Mouse (Mus musculus): ENCODE measurements around the gene Syne3.

Syne3 gene

DNA sequence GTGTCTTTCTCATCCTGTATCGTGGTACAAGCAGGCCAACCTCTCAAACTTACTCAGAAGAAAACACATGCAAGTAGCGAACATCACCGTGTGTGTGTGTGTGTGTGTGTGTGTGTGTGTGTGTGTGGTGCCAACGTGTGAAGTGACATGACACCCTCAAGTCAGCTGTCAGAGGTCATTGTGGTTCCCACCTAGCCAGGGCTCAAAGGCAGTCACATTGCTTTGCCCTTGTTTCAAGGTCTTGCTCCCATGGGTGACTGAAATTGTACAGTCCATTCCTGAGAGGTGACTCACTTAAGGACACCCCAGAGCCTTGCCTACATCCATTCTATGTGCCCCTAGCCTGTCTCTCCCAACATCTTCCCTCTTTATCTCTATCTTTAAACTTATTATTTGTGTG, 40.0 kb downstream of the Syne3 start:
- no peak for DNase-seq (ENCODE audit: low read depth)

DNA sequence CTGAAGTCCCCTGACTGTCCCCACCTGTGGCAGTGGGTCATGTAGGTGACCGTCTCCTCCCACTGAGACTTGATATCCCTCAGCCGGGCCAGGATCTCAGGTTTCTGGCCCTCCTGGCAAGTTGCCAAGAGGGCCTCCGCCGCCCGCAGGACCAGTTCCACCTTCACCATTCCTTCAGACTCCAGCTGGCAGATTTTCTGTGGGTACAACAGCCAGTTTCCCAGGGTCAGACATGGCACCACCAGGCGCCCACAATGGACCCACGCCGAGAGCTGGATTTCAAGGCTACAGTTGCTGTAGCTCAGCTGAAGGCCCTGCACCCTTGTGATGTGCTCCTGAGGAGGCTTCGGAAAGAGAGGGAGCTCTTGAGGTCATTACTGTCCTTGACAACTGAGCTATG, 40.4 kb downstream of the Syne3 start:
- no peak for DNase-seq (ENCODE audit: low read depth)

DNA sequence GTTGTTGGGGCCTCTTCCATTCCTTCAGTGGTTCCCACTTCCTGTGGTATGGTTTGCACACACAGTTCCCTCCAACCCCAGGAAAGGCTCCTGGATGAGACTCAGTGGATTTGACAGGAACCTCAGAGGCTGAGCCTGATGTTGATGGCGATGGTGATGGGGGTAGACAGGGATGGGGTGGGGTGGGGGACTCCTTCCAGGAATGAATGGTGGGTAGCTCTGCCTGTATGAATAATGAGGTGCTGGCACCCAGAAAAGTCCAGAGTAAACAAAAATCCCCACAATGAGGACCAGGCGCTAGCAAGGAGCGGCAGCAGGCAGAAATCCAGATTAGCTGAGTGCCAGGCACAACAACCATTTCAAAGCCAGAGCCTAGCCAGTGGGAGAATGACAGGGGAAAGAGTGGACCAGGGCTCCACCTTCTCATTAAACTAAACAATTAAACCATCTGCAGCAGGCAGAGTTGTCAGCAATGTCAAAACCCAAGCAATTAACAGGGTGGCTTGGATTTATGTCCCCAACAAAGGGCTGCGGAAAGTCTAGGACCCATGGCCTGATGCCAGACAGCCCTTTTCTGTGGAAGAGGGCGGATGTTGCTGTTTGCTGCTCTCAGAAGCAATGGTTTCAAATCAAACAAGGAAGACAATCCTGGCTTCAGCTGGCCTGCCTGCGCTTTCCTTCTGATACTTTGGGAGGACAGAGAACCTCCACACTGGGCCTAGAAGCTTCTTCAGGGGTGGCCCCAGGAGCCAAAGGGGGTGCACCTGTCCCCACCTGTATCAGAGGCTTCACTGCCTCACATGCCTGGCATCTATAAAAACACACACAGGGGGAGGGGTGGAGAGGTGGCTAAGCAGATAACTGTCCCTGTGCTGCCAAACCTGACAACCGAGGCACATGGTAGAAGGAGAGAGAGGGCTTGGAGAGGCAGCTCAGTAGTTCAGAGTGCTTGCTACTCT, 44.4 kb downstream of the Syne3 start:
- peak; percentile 55 for DNase-seq (ENCODE audit: low read depth)

DNA sequence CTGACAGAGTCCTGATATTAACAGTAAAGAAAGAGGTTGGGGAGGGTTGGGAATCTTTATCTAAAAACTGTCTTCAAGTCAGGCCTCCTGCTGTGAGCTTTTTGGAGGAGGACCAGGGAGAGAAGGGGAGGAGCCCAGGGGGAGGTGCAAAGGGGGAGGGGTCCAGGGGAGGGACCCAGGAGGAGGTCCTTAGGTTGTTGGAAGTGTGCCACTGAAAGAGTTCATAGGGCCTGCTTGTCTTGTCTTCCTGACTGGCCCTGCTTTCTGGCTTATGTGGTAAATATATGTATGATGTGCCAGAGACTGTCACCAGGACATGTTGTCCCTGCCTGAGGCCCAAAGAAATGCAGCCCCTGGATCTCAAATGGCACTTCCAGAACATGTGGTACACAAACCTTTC, 49.2 kb downstream of the Syne3 start:
- DNase-seq (ENCODE audit: low read depth) = peak; percentile 70

DNA sequence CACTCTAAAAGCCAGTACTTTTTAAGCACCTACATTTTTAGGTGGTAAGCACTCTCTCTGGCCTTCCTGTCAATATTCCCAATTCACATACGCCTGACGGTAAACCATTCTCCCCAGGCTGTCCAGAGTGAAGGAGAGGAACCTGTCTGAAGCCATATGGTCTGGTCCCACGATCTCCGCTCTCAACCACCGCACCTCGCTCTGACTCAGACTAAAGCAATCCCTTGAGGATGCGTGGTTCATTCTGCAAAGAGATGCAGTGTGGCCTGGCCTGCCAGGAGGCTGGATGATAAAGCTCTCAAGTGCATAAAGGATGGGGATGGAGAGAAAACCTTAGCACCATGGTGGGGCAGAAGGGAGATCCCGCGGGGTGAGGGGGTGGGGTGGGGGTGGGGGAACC, 49.6 kb downstream of the Syne3 start:
- peak; percentile 49 for DNase-seq (ENCODE audit: low read depth)

DNA sequence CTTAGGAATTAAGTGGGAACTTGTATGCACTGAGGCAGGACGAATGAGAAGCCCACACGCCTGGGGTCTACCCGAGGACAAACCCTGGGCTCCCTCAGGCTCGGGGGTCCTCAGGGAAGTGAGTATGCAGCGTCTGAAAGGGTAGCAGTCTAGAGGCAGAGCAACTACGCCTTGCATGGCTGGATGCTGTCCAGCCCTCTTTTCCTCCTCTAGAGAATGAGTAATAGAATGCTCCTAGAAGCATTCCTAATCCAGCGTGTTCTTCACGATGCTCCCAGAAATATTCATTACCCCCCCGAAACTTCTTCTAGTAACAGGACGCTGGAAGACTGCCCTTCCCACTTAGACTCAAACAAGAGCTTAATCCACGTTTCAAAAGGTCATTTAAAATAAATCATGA, 51.3 kb downstream of the Syne3 start:
- DNase-seq (ENCODE audit: low read depth) = peak; percentile 91

DNA sequence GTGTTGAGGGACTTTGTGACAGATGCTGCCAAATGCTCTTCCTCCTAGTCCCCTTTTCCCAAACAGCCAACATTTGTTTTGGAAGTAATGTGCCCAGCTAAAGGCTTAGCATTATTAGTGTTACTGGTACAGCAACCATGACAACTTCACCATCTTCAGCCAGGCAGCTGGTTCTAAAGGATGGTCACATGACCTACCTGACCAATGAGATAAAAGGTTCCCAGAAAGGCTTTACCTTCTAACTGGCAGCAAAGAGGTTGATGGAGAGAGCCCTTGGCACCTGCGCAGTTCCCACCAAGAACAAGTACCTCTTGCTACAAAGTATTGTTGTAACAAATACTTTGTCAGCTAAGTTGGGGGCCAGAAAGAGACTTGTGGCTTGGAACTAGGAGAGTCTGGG, 52.4 kb downstream of the Syne3 start:
- no peak for DNase-seq (ENCODE audit: low read depth)

DNA sequence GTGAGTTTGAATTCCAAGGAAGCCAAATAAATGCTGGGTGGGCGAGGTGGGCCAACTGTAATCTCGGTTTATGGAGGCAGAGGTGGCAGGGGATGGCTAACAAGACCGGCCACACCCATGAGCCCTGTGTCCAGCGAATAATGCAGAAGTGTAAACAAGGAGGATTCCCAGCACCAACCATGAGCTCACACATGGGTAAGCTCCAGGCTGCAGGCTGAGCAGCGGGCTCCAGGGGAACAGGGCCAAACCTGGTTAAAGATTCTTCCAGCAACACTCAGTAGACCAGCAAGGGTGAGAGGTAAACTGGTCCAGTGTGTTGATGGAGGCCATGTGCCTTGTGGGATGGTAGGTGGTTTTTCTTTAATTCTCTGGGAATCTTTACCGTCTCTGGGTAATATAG, 53.2 kb downstream of the Syne3 start:
- no peak for DNase-seq (ENCODE audit: low read depth)

DNA sequence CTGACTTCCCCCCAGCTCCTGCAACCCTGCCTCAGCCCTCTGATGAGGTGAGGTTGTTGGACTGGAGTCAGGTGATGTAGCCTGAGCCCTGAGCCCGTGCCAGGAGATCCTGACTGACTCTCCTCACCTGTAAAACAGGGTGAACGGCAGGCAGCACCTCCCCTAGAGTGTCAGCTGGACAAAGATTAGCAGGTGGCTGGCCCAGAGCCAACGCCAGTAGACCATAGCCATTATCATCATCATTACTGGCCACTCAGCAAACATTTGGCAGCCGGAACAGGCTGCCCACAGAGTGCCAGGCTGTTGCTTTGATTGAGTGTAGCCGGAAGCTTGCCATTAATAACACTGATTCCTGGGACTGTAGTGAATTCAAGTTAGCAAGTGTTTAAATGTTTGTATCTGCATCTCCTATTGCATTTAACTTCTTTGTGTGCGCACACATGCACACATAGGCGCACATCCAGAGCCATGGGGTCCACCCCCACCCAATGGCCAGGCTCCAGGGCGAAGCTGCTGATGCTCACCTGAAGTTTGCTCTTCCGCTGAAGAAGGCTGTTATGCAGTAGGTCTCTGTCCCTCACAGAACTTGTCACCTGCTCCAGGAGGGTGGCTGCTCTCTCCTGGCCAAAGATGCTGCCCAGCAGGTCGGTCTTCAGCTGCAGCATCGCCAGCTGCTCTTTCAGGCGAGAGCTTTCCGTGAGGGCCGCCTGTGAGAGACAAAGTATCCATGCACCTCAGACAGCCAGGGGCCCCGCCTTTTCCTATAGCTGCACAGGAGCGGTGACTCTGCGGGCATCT, 54.4 kb downstream of the Syne3 start:
- no peak for DNase-seq (ENCODE audit: low read depth)

DNA sequence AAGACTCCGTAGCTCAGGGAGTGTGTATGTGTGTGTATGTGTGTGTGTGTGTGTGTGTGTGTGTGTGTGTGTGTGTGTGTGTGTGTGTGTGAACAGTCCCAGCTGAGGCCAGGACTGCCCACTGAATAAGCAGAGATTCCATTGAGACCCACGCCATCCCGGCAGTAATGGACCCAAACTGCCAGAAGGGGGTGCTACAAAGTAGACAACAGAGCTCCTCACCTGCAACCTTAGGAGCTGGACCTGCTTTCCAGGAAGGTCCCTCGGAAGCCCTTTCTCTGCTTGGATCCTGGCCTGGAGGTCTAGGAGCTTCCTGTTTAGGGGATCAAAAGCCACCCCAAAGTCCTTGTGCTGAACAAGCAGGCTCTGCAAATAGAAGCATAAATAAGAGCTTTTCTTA, 55.7 kb downstream of the Syne3 start:
- DNase-seq (ENCODE audit: low read depth) = peak; percentile 81

DNA sequence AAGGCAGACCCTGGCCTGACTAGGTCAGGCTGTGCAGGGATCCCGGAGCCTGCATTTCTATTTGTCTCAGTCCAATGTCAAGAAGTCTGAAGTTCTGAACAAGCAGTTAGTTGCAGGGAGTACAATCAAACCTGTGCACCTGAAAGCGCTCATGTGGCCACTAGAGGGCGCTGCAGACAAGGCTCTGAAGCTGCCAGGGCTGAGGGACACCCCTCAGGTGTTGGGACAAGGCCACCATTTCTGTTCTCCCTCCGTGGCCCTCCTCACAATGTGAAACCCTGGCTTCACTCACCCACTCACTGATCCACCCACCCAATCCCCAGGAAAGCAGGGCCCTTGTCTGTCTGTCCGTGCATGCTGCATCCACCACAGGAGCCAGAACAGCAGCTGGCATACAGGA, 57.2 kb downstream of the Syne3 start:
- DNase-seq (ENCODE audit: low read depth) = peak; percentile 84

DNA sequence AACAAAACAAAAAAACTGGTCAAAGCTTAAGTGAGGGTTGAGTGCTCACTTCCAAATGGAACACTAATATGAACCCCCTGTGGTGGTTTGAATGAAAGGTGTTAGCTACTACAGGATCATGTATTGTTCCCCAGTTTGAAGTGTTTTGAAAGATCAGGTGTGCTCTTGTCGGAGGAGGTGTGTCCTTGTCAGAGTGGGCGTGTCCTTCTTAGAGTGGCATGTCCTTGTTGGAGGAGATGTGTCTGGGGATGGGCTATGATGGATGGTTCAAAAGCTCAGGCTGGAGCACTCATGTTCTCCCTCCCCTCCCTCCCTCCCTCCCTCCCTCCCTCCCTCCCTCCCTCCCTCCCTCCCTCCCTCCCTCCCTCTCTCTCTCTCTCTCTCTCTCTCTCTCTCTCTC, 61.7 kb downstream of the Syne3 start:
- no peak for DNase-seq (ENCODE audit: low read depth)

DNA sequence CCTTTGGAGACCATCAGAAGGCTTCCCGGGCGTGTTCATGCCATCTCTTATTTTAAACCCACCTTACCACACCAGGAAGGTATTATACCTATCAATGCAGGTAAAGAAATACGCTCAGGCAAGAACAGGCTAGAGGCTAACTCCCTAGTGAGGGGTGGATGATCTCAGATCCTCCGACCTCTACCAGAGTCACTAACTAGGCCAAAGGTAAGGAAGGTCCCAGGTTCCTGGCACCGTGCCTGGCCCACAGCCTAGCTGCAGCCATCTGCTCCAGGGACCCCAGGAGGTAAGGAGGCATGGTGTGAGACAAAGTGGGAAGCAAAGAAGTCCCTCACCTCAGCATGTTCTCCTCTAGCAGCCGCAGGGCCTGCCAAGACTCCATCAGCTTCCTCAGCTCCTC, 63.4 kb downstream of the Syne3 start:
- no peak for DNase-seq (ENCODE audit: low read depth)

DNA sequence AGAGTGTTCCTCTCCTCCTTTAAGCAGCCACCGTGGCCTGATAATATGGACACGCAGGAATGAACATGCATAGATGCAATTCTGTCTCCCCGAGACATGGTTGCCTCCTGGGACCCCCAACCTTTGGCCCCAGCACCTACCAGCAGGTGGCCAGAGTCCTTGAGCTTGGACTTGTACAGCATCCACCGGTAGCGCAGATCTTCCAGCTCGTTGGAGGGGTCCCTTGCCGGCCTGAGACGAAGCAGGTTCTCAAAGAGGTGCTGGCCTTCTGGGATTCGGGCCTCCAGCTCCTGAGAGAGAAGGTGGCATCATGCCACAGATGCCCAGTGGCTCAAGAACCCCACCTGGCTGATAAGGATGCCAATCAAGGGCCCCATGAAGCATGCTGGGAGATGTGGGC, 69.1 kb downstream of the Syne3 start:
- no peak for DNase-seq (ENCODE audit: low read depth)

DNA sequence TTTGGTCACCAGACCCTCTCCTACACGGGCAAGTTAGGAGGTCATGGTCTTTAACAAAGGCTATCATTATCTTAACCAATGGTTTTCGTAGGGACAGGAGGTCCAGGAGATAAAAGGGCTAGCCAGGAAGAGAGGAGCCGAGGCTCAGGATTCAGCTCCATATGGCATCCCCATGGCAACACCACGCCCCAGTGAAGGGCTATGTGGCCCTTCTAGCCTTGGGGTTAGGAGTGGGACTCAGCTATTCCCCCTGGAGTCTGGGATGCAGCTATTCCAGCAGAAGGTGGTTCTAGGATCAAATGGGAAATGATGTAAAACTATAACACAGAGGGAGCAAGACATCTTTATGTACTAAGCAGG, 69.6 kb downstream of the Syne3 start:
- no peak for DNase-seq (ENCODE audit: low read depth)

DNA sequence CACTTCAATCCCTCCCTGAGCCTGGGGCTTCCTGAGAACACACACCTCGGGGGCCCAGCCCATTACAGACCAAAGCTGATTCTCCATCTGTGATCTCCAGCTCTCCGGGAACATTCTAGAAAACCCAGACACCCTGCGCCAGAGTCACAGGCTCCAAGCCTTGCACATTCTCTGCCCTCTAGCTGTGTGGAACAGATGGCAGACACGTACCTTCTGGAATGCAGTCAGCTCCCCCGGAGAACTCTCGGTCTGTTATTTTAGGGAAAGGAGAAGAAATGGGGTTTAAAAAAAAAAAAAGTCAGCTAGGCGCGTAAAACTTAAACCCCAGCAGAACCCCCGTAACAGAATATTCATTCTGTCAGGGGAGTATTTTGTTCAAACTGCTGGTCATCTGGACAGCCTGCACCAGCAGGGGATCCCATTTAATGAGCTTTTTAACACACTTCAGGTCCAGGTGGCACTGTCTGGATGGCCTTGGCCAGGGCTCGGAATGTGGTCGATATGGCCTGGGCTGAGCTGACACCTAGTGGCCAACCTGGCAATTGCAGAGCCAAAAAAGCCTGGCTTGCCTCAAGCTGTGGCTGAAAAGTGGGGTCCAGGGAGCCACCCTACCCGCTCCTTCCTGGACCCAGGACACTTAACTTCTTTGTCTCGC, 70.1 kb downstream of the Syne3 start:
- DNase-seq (ENCODE audit: low read depth) = peak; percentile 80

DNA sequence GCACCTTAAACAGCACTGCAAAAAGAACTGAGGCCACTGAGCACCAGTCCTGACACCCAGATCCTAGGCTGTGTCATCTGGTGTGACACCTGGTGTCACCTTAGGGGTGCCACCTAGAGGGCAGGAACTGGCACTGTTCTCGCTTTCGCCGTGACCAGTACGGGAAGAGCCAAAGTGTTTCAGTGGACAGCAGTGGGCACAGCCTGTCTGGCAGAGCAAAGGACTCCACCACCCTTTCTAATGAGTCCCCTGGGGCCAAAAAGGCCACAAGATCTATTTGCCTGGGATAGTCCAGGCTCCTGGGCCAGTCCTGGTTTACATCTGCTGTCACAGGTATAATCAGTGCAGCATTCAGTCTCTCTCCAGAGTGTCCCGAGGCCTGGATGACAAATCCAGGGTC, 70.7 kb downstream of the Syne3 start:
- no peak for DNase-seq (ENCODE audit: low read depth)

DNA sequence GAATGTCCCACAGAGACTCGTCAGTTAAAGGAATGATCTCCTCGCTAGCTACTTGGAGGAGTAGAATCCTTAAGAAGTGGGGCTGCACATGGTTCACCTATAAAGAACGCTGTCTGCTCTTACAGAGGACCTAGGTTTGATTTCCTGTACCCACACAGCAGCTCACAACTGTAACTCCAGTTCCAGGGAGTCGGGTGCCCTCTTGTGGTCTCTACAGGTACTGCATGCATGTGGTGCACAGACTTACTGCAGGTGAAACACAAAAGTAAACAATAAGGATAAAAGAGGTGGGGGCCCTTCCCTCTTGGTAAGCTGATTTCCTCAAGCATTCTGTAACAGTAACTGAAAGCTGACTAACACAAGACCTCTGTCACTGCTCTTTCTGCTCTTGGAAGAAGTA, 73.4 kb downstream of the Syne3 start:
- DNase-seq (ENCODE audit: low read depth) = peak; percentile 54

DNA sequence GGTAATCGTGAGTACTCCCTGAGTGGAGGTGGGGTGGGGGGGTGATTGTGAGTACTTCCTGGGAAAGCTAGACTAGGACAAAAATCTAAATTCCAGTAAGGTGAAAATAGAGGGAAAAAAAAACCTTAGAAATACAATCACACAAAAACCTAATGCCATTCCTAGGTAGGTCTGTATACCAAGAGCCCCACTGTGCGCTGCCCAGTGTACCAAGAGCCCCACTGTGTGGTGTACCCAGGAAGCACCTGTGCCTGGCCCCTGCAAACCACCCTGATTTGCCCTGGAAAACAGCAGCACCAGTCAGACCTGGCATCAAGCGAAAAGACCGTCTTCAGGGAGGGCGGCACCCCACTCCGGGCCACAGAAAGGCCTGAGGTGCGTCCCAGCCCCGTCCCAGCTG, 74.5 kb downstream of the Syne3 start:
- no peak for DNase-seq (ENCODE audit: low read depth)

DNA sequence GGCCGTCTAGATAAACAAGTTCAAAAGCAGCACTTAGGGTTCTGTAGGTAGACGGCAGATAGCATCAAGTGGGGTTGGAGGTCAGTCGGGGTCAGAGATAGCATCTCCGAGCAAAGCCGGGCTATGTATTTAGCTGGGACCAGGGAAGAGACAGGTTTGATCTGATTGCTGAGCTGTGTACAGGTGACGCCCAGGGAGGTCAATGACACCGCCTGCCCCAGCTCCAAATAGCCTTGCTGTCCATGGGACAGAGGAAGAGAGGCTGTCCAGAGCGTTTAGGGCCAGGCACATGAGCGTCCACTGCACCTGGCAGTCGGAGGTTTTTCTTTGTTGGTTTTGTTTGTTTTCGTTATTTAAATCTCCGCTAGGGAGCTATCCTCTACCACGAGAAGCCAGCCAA, 75.8 kb downstream of the Syne3 start:
- no peak for DNase-seq (ENCODE audit: low read depth)

DNA sequence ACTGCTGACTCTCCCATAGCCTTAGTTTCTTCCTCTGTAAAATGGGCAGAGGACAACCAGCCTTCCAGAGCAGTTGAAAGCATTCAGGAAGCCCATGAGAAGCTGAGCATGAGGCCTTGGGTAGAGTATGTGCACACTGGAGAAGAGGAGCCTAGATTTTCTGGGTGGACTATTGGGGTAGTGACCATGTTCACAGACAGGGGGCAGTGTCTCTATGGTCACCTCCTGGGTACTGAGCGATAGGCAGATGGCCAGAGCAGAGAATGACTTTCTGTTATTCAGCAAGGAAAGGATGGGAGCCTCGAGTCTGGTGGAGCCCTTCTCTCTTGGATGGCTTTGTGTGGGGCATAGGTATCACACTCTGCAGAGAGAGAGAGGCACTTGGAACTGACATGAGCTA, 76.4 kb downstream of the Syne3 start:
- DNase-seq (ENCODE audit: low read depth) = peak; percentile 32

DNA sequence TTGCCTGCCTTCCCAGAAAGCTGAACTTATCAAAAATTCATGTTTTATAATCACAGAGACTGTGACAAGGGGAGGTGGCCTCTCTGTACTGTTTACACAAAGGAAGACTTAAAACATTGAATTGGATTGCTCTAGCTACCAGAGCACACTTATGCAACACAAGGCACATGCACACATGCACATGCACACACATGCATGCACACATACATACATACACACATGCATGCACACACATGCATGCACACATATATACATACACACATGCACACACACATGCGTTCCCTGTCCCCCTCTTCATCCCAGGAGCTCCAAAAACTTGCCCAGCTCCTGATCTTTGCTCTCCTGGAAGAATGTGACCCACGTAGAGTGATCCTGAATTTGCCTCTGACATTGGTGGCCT, 83.8 kb downstream of the Syne3 start:
- DNase-seq (ENCODE audit: low read depth) = no peak

DNA sequence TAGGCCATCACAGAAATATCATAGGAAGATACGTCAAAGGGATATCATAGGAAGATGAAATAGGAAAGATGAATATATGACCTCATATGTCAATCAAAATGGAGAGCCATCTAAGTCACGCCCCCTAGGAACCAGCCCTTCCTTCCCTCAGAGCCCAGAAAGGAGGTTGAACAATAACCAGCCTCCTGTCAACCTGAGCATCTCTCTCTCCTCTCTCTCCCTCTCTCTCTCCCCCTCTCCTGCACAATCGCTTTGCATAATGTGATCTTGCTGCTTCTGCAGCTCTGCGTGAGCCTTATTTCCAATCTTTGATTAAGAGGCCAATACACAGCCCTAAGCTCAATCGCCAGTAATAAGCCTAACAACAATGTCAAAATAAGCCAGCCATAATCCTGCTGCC, 84.6 kb downstream of the Syne3 start:
- DNase-seq (ENCODE audit: low read depth) = no peak

Data from NIH3T3 (cell line).